In genomic region chr10:7393143-7394035, GRCm38 (mm10) we compare ENCODE assay signal across 8 mouse cellular contexts.
A peak's percentile ranks its signal among the peaks of the same experiment; 100 is the strongest.
DNase-seq lines count a peak whose midpoint lies in the region; ATAC-seq lines count a peak whose summit lies in the region.

No protein-coding gene starts in this region.

- no peak overlapping the region for H3K9ac ChIP-seq in intestine, embryonic 14.5 days (ENCODE audit: low read length)
- H3K9ac ChIP-seq in midbrain, embryonic 12.5 days (replicated peaks) = peak overlapping the region; percentile 20; the same call in 1 of the 2 replicates

- peaks cover 5% of the 10 kb centered on the region; the same call in 1 of the 2 replicates for H3K4me1 ChIP-seq in intestine, embryonic 14.5 days (replicated peaks; ENCODE audit: control insufficient read depth, insufficient read depth, low read length)
- peaks cover 24% of the 10 kb centered on the region for H3K4me1 ChIP-seq in midbrain, embryonic 12.5 days

- H3K9me3 ChIP-seq in intestine, embryonic 14.5 days (ENCODE audit: control insufficient read depth, low read length) = no peaks in the 10 kb centered on the region
- no peaks in the 10 kb centered on the region for H3K9me3 ChIP-seq in midbrain, embryonic 12.5 days

- ATAC-seq in intestine, embryonic 14.5 days (replicated peaks; ENCODE audit: low FRiP score, low TSS enrichment, low read depth) = no peak
- ATAC-seq in midbrain, embryonic 12.5 days (ENCODE audit: low FRiP score, low read depth) = peak; percentile 34
- ATAC-seq in frontal cortex, adult (ENCODE audit: low TSS enrichment) = no peak

- DNase-seq in embryo, embryonic 10.5 days (ENCODE audit: low spot score) = peak; percentile 8
- no peak for DNase-seq in embryo, embryonic 10 days (ENCODE audit: low spot score)
- peak; percentile 39 for DNase-seq in ZHBTc4 (ENCODE audit: low read depth, low spot score)
- DNase-seq in intestine, embryonic 14.5 days (ENCODE audit: low spot score) = peak; percentile 60
- DNase-seq in frontal cortex, postnatal 25 days (ENCODE audit: low spot score in 2 of 2) = no peak
- DNase-seq in Muller cell, postnatal 12 days (ENCODE audit: inconsistent ontology term) = no peak

- WGBS in intestine, embryonic 14.5 days = 6% methylated on average over 54 of the region's 55 CpGs
- WGBS in midbrain, embryonic 12.5 days = 8% methylated on average over 55 of the region's 55 CpGs

- H3K4me2 ChIP-seq in intestine, embryonic 14.5 days (ENCODE audit: low read length) = peak overlapping the region; percentile 99
- H3K4me2 ChIP-seq in midbrain, embryonic 12.5 days (replicated peaks) = peak overlapping the region; percentile 99

- peak overlapping the region; percentile 62 for H3K4me3 ChIP-seq in intestine, embryonic 14.5 days (ENCODE audit: low read depth, low read length)
- H3K4me3 ChIP-seq in midbrain, embryonic 12.5 days = peak overlapping the region; percentile 58

- H3K27ac ChIP-seq in intestine, embryonic 14.5 days (ENCODE audit: low read depth) = no peak overlapping the region
- no peak overlapping the region for H3K27ac ChIP-seq in midbrain, embryonic 12.5 days (replicated peaks)

- peaks cover 25% of the 10 kb centered on the region for H3K27me3 ChIP-seq in intestine, embryonic 14.5 days (replicated peaks; ENCODE audit: control insufficient read depth, insufficient read depth, low read length)
- peaks cover 49% of the 10 kb centered on the region for H3K27me3 ChIP-seq in midbrain, embryonic 12.5 days

- no peaks in the 10 kb centered on the region for H3K36me3 ChIP-seq in intestine, embryonic 14.5 days (ENCODE audit: control insufficient read depth, insufficient read depth, low read length)
- no peaks in the 10 kb centered on the region for H3K36me3 ChIP-seq in midbrain, embryonic 12.5 days

Comparison
In these comparisons a context has a peak if more than half of its experiments do, and no peak if none do; other contexts are left out.
1. DNase-seq: peak in embryo, embryonic 10.5 days (single experiment), ZHBTc4 (single experiment) and intestine, embryonic 14.5 days (single experiment); none in embryo, embryonic 10 days (single experiment), frontal cortex, postnatal 25 days (0 of 2) and Muller cell, postnatal 12 days (single experiment).